Mouse (Mus musculus) CD4-positive, CD25-positive, alpha-beta regulatory T cell, adult 4 months (primary cell): ENCODE results near the gene Megf6. TPM values are rescaled to one million over a fixed set of nuclear protein-coding genes. Genes with fewer than 3 reads are reported as not detected.

Source experiments
- ATAC-seq: one replicate; pipeline ENCODE4 v1.8.0; 2017
- polyA plus RNA-seq, 2 experiments: library from polyadenylated mRNA; unstranded; fragments of 100-300 nt; shearing (Covaris generic); gene quantifications; one replicate each; pipeline ENCODE4 v1.2.1; 2017

Megf6 gene
- not detected for polyA plus RNA-seq

- no peak for ATAC-seq
These were observed at the start of gene Megf6 for GRCm38 (mm10) chr4:154170506-154171150. Gene Megf6 (plus strand): TSS chr4:154170730.

GRCm38 (mm10) chr4:154121800-154122199 lies 48.7 kb upstream of the Megf6 start:
- ATAC-seq: no peak

GRCm38 (mm10) chr4:154122374-154122773 lies 48.2 kb upstream of the Megf6 start:
- ATAC-seq: no peak

- no peak for ATAC-seq
These were observed 47.0 kb upstream of the Megf6 start for GRCm38 (mm10) chr4:154123553-154123952.

- no peak for ATAC-seq
These were observed 45.3 kb upstream of the Megf6 start for GRCm38 (mm10) chr4:154125202-154125601.

- ATAC-seq: no peak
These were observed 43.3 kb upstream of the Megf6 start for GRCm38 (mm10) chr4:154127273-154127672.

GRCm38 (mm10) chr4:154129950-154130349 lies 40.6 kb upstream of the Megf6 start:
- ATAC-seq: no peak

- no peak for ATAC-seq
These were observed 38.6 kb upstream of the Megf6 start for GRCm38 (mm10) chr4:154131894-154132293.

GRCm38 (mm10) chr4:154134803-154135202 lies 35.7 kb upstream of the Megf6 start:
- no peak for ATAC-seq

- peak; percentile 22 for ATAC-seq
These were observed 33.4 kb upstream of the Megf6 start for GRCm38 (mm10) chr4:154137139-154137538.

GRCm38 (mm10) chr4:154139671-154140181 lies 30.8 kb upstream of the Megf6 start:
- peak; percentile 9 for ATAC-seq

- no peak for ATAC-seq
These were observed 30.5 kb upstream of the Megf6 start, which contains the start of gene Trp73 for GRCm38 (mm10) chr4:154140182-154140212. Gene Trp73 (minus strand): TSS chr4:154140208.

- peak; percentile 6 for ATAC-seq
These were observed 30.1 kb upstream of the Megf6 start for GRCm38 (mm10) chr4:154140213-154141008.

GRCm38 (mm10) chr4:154141009-154141867 lies 29.3 kb upstream of the Megf6 start:
- ATAC-seq: no peak

- peak; percentile 94 for ATAC-seq
These were observed 28.1 kb upstream of the Megf6 start, which contains the start of gene Wrap73 for GRCm38 (mm10) chr4:154142211-154143040. Gene Wrap73 (plus strand): TSS chr4:154142372.

GRCm38 (mm10) chr4:154144712-154145111 lies 25.8 kb upstream of the Megf6 start:
- no peak for ATAC-seq

- ATAC-seq: no peak
These were observed 24.2 kb upstream of the Megf6 start for GRCm38 (mm10) chr4:154146342-154146741.

GRCm38 (mm10) chr4:154154104-154154503 lies 16.4 kb upstream of the Megf6 start:
- no peak for ATAC-seq

GRCm38 (mm10) chr4:154156050-154156449 lies 14.5 kb upstream of the Megf6 start:
- ATAC-seq: no peak

GRCm38 (mm10) chr4:154157970-154158662 lies 12.4 kb upstream of the Megf6 start:
- no peak for ATAC-seq

- peak; percentile 45 for ATAC-seq
These were observed 11.5 kb upstream of the Megf6 start for GRCm38 (mm10) chr4:154159002-154159401.
